Mouse (Mus musculus) ES-Bruce4 (cell line): ENCODE measurements around the gene Gm21366. TPM values are rescaled to one million over a fixed set of nuclear protein-coding genes. Genes with fewer than 3 reads are reported as not detected.
"Not testable (repeated sequence)": the region's sequence is repeated elsewhere in the genome, so short reads cannot be mapped to it uniquely, and the experiment has no call there.

Experiments
- H3K27ac ChIP-seq: 2 replicates; pipeline ENCODE4 v1.5.1; 2012; ENCODE audit warnings: low read length, inconsistent platforms; ENCODE audit not compliant: insufficient read depth
- H3K27me3 ChIP-seq: 2 replicates; pipeline ENCODE4 v1.6.1; 2012; ENCODE audit warnings: mild to moderate bottlenecking, low read length, inconsistent platforms; ENCODE audit not compliant: control insufficient read depth, poor library complexity, insufficient read depth, severe bottlenecking
- H3K36me3 ChIP-seq: 2 replicates; pipeline ENCODE4 v1.6.1; 2012; ENCODE audit warnings: inconsistent platforms, mild to moderate bottlenecking, low read length, moderate library complexity; ENCODE audit not compliant: control insufficient read depth, poor library complexity, insufficient read depth, severe bottlenecking
- H3K4me1 ChIP-seq: one replicate; pipeline ENCODE4 v1.8.1; 2011; ENCODE audit warnings: low read length; ENCODE audit not compliant: control insufficient read depth, insufficient read depth
- H3K4me3 ChIP-seq: 2 replicates; pipeline ENCODE4 v1.5.1; 2011; ENCODE audit warnings: low read depth, mild to moderate bottlenecking, low read length
- H3K9ac ChIP-seq: 2 replicates; pipeline ENCODE4 v1.6.1; 2012; ENCODE audit warnings: low read depth, mild to moderate bottlenecking, inconsistent platforms; ENCODE audit not compliant: poor library complexity, severe bottlenecking
- H3K9me3 ChIP-seq: replicated peaks from 2 replicates; pipeline ENCODE4 v1.6.1; 2012; ENCODE audit warnings: mild to moderate bottlenecking, low read length, inconsistent platforms; ENCODE audit not compliant: control insufficient read depth, poor library complexity, insufficient read depth, severe bottlenecking
- polyA plus RNA-seq: library from polyadenylated mRNA; stranded (reverse); fragments of >200 nt; gene quantifications from 2 replicates; pipeline ENCODE4 v1.2.4, GENCODE M21; 2011; ENCODE audit warnings: low read depth; ENCODE audit not compliant: missing spikeins, insufficient read depth, insufficient read length

Gene Gm21366
- not detected in 2 replicates for polyA plus RNA-seq

DNA sequence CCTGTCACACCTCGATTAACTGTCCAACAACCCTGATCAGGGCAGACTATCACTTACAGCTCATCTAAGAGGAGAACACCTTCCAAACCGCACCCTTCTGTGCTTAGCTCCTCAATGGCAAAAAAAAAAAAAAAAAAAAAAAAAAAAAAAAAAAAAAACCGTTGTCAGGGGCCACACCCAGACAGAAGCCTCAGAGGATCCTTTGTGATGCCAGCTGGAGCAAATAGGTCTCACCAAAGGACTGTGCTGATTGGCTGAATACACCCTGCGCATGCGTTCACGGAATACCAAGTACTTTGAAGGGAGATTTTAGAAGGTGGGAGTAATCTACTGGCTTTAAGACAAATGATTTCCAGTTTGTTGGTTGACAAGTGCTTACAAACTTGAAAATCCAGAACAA is at the start of gene Gm21366:
TSS of gene Gm21366 (minus strand) at position 101 of the 400 bp plus-strand sequence.
- H3K9ac ChIP-seq, H3K36me3 ChIP-seq: not testable (repeated sequence)

More for the DNA sequence above, at the start of gene Gm21366:
- H3K9me3 ChIP-seq, H3K4me1 ChIP-seq, H3K27ac ChIP-seq, H3K27me3 ChIP-seq, H3K4me3 ChIP-seq: not testable (repeated sequence)
